Mouse (Mus musculus) fat pad, adult 2 months (tissue): ENCODE measurements around the gene Ptprt.

Experiments
- DNase-seq: peaks from one replicate; pipeline ENCODE4 v3.0.0-alpha.2; 2011; ENCODE audit warnings: low read depth, low spot score; ENCODE audit errors: extremely low read depth

Ptprt gene

GRCm38 (mm10) chr2:162413073-162413812, 247.7 kb downstream of the Ptprt start:
- DNase-seq: no peak

DNA sequence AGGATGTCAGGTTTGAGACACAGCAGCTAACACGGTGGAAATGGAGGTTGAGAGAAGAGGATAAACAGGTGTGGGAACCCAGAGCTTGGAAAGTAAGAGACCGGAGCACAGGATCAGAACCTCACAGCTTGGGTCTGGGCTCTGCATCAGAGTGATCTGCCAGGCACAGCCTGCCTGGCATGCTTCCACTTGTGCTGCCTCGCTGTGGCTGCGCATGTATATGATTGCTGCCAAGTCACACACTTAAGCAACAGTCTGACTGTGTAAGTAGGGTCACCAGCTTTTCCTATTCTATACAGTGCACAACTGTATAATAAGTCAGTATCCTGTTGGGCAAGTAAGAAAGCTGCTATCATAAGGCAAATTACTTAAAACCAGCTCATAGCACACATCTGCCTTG, 249.9 kb downstream of the Ptprt start:
- no peak for DNase-seq

DNA sequence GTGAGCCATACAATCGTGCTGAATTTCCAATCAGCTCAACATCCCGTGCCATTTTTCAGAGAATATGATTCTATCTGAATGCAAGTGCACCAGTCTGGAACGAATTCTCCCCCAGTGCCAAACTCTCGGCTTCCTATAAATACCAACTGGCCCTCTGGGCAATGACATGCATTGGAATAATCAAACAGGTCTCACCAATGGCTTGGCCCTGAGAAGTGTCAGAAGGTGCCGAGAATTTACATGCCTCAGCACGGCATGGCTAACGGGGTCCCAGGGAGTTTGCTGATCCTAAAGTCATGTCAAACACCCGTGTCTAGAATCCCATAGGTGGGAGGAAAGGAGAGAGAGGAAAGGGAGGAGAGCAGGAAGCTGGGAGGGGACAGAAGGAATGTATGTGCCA, 251.7 kb downstream of the Ptprt start:
- no peak for DNase-seq

DNA sequence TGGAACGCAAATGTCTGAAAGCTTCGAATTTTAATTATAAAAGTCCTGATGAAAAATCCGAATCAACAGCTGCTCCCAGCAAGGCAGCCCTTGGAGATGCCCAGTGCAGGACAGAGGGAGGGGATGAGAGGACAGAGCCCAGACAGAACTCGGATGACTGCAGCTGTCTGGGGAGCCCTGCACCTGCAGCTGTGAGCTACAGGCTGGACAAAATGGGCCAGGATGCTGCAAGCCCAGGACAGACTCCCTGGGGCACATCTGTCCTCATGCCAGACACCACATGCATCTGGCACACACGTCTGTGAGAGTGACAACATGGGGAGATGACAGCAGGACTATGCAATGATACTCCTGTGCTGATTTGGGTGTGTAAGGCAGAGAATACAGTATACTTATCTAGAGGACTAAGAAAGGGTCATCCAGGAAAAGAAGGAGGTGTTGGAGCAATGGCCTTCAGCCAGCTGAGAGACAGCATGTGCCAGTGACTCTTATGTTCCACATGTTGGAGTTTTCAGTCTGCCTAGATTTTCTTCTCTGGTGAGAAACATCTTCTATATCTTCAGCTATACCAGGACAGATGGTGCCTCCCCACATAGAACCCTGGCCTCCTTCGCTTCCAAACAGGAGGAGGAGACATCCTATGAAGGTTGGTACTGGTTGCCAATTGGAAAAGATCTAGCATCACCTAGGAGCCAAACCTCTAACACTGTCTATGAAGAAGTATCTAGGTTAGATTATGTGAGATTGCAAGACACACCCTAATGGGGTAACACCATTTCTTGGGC, 259.4 kb downstream of the Ptprt start:
- no peak for DNase-seq

GRCm38 (mm10) chr2:162394601-162395000, 266.3 kb downstream of the Ptprt start:
- DNase-seq: no peak

GRCm38 (mm10) chr2:162391834-162392233, 269.1 kb downstream of the Ptprt start:
- no peak for DNase-seq

GRCm38 (mm10) chr2:162377309-162377708, 283.6 kb downstream of the Ptprt start:
- no peak for DNase-seq

- DNase-seq: no peak
Observed at GRCm38 (mm10) chr2:162349047-162349446, 311.9 kb downstream of the Ptprt start.

GRCm38 (mm10) chr2:162341846-162342245, 319.1 kb downstream of the Ptprt start:
- DNase-seq: no peak

DNA sequence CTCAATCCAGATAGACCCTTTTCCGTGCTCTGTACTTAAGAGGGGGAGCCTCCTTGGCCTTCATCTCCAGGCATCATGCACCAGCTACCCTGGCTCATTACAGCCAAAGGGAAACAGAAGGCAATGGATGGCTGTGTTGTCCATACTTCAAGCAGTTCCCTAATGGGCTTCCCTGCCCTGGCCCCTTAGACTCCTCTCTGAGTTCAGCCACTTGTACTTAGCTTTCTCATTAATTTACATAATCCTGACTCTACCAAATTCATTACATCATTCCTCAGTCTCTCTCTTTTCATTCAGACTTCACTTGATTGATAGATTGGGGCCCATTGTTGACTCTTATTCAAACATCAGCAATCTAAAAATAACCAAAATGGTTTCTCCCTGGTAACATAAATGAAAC, 320.7 kb downstream of the Ptprt start:
- DNase-seq: no peak

DNA sequence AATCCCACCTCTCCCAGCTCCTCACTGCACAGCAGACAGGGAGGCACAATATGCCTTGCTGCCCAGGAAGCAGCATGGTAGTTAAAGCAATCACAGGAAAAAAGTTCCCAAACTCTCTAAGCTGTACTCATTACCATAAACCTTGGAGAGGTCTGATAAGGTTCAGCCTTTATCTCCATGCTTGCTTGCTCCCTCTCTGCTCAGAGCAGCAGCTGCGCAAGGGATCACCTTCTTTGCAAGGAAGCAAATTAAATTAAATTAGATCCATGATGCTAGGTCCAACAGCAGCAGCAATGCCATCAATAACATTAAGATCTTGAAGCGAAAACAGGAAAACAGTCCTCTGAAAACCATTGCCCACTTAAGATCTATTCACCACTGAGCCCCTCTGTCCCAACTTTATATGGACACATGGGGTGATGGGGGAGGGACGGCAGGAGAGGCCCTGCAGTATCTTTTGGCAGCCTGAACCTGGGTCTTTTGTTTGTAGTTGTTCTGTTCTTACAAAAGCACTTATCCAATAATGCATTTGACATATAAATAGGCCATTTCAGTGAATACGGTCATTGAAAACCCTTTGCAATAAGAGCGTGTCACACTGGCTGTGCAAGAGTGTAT, 328.8 kb downstream of the Ptprt start:
- DNase-seq: no peak

DNA sequence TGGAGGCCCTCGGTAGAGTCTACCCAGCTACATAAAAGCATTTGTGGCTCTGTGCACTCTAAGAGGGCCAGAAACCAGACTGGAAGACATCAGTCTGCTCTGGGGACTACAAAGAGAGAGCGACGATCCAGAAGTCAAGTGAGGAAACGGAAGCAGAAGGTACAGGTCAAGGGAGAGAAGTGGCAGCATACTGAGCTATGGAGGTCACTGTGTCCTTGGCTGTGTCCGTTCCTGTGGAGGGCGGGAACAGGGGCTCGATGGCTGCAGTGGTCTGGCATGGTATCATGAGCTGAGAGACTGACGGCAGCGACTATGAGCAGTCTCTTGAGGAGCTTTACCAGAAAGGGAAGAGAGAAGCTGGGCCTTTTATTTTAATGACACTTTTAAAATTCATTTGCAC, 331.5 kb downstream of the Ptprt start:
- no peak for DNase-seq

GRCm38 (mm10) chr2:162322411-162322810, 338.5 kb downstream of the Ptprt start:
- DNase-seq: no peak

- DNase-seq: no peak
Observed at GRCm38 (mm10) chr2:162307996-162308395, 353.0 kb downstream of the Ptprt start.

DNA sequence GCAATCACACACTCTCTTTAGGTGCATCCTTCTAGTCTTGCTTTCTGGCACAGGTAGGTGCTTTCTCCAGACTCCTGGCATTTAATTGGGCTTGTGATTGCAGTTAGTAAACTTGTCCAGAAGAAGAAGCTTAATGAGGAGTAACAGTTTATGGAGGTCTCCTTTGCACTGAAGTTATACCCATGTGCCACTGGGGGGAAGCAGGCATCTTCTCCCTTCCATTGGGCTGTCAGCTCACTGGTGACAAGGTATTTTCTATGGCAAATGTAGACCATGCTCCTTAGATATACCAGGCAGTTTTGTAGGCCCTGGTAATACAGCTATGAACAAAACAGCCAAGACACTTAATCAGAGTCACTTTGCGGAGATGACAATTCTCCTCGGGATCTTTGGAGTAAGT, 366.9 kb downstream of the Ptprt start:
- no peak for DNase-seq

DNA sequence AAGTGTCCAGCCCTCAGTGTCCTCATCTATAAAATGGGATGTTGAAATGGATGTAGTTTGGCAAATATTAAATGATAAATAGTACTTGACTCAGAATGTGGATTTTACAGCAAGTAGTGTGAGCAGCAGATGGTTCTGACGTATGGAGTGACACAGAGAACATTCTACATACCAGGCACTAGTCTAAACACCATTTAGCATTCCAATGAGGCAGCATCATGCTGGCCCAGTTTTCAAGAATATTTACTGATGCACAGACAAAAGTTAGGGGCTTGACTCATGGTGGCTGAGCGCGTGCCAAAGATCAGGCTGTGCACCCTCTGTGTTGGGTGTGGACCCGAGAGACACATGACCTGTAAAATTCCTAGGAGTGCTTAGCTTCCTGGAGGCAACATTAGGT, 378.3 kb downstream of the Ptprt start:
- DNase-seq: no peak

DNA sequence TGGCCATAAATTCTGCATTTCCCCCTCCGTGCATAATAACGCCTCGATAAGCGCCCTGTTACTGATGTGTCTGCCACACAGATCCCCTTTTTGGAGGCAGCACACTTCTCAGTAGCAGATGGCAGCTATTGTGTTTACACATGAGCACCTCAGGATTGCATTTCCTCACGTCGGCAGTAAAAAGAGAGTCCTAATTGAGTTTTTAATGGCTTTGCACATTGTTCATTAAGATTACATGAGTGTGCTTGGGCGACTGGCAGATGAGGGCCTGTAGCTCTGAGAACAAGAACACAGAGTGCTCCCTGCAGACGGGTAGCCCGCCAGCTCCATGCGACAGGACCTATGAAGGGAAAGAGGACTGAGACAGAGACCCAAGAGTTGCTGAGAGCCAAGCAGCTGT, 378.8 kb downstream of the Ptprt start:
- DNase-seq: no peak

DNA sequence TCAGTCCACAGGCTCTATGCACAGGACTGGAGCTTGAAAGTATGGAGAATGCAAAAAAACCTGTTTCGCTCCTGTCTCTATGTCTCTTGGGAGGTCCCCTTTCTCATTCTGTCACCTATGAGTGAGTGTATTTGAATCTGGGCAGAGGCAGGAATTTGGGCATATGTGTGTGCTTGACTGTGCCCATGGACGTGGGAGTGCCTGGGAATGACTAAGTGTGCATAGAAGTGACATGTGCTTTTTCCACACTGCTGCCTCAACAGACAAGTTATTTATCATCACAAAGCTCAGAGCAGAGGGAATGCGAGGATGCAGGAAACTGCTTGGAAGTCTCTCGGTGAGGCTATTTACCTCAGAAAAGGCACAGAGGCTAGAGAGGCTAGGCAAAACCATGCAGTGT, 387.1 kb downstream of the Ptprt start:
- DNase-seq: no peak

DNA sequence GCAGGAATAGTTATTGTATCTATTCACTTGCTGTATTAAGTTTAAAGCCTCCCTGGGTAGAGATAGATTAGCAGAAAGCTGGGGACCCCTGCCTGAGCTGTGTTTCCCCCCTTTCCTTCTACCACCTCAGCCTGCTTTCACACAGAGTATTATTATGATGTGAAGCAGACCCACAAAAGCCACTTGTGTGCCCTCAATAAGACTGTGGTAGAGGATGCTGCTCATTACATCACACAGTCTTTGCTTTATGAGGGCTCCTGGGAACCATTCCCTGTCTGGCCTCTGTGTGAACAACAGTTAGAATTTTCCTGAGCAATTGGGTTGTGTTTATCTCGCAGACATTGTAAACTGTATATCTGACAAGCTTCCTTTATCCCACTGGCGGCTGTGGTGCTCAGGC, 409.7 kb downstream of the Ptprt start:
- DNase-seq: no peak

GRCm38 (mm10) chr2:162248296-162248695, 412.7 kb downstream of the Ptprt start:
- no peak for DNase-seq

GRCm38 (mm10) chr2:162222476-162222875, 438.5 kb downstream of the Ptprt start:
- DNase-seq: no peak

DNA sequence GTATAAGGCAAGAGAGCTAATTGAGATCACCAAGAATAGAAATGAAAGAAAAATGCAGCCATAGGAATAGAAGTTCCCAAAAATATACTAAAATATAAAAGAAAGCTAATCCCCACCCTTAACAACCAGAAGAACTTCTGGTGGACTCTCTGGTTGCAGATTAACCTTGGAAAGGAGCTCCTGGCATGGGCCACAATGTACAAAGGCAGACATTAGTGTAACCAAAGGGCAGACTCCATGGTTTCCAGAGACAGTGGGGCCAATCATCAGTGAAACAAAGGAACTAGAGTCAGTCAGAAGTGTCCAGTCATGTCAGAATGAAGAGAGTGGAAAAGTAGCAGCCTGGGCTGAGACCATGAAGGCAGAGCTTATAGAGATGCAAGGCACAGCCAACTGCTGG, 440.4 kb downstream of the Ptprt start:
- no peak for DNase-seq
